Mouse (Mus musculus): ENCODE measurements around the gene Camta2.

DNA sequence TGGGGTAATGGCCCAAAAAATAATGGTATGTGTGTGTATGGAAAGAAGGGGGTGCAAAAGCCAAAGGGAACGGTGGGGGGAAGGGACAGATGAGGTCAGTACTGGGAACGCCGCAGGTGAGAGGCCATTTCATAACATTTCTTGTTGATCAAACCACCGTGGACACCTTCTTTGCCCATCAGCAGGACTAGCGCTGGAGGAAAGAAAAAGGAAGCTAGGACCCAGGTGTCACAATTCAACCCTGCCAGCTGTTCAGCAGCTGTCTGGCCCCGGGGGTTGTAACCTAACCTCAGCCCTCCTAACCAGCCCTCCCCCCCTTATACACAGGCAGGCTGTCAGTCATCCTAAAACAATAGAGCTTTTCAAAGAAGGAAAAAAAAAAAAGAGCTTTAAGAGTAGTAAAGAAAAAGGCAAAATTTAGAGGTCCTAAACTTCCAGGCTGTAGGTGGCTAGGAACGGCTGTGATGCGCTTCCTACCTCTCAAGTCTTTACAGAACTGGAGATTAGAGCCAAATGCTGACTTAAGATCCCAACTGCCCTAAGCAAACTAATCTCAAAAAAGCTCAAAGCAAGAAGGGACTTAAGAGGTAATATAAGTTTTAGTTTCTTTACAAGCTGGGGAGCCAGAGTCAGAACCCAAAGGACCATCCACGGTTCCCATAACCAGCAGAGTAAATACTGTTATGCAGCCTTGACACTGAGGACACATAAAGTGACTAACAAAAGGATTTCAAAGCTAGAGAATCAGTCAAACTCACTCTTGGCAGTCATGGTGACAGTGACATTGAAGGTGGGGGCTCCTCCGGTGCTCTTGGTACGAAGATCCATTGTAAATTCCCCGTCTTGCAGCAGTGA is 35.6 kb downstream of the Camta2 start:
- TF ChIP-seq MAFK (IDR thresholded peaks at IDR 0.05; ENCODE audit: insufficient read depth, low read depth, low read length) = no peak
- no peak for TF ChIP-seq HCFC1 (IDR thresholded peaks at IDR 0.05; ENCODE audit: borderline replicate concordance, insufficient read depth, low read length)
